Mouse (Mus musculus): ENCODE measurements around the gene Cyth2. TPM values are rescaled to one million over a fixed set of nuclear protein-coding genes. Genes with fewer than 3 reads are reported as not detected.

Gene Cyth2
- polyA plus RNA-seq, 1 experiment, result 22.4 TPM

- TF ChIP-seq GATA1 (IDR thresholded peaks at IDR 0.05; ENCODE audit: low read length) (no peak), TAL1 (IDR thresholded peaks at IDR 0.05; ENCODE audit: low read length) (no peak)
- H3K9me3 ChIP-seq (ENCODE audit: control insufficient read depth, low read length), result no peaks in the 10 kb centered on the region
- H3K27me3 ChIP-seq (ENCODE audit: control insufficient read depth), result peaks cover 6% of the 10 kb centered on the region; the same call in 1 of the 2 replicates
- H3K4me3 ChIP-seq (replicated peaks), result no peak overlapping the region
- peaks cover 22% of the 10 kb centered on the region for H3K36me3 ChIP-seq (ENCODE audit: control insufficient read depth)
- peaks cover 32% of the 10 kb centered on the region for H3K4me1 ChIP-seq (ENCODE audit: control insufficient read depth)
These were observed 1.6 kb upstream of the Cyth2 start for GRCm38 (mm10) chr7:45815984-45816351.

GRCm38 (mm10) chr7:45815323-45815983 lies 1.1 kb upstream of the Cyth2 start:
- peaks cover 27% of the 10 kb centered on the region for H3K36me3 ChIP-seq (ENCODE audit: control insufficient read depth)
- H3K4me1 ChIP-seq (ENCODE audit: control insufficient read depth), result peaks cover 32% of the 10 kb centered on the region
- no peaks in the 10 kb centered on the region for H3K9me3 ChIP-seq (ENCODE audit: control insufficient read depth, low read length)
- peaks cover 6% of the 10 kb centered on the region; the same call in 1 of the 2 replicates for H3K27me3 ChIP-seq (ENCODE audit: control insufficient read depth)
- H3K4me3 ChIP-seq (replicated peaks), result peak overlapping the region; percentile 92
- TF ChIP-seq TAL1 (IDR thresholded peaks at IDR 0.05; ENCODE audit: low read length) (no peak), GATA1 (IDR thresholded peaks at IDR 0.05; ENCODE audit: low read length) (no peak)

GRCm38 (mm10) chr7:45814841-45815240 lies 460 bp upstream of the Cyth2 start:
- Histone ChIP-seq H3K4me1 (ENCODE audit: control insufficient read depth) (peaks cover 32% of the 10 kb centered on the region), H3K27me3 (ENCODE audit: control insufficient read depth) (peaks cover 6% of the 10 kb centered on the region; the same call in 1 of the 2 replicates), H3K4me3 (replicated peaks) (peak overlapping the region; percentile 92), H3K9me3 (ENCODE audit: control insufficient read depth, low read length) (no peaks in the 10 kb centered on the region), H3K36me3 (ENCODE audit: control insufficient read depth) (peaks cover 33% of the 10 kb centered on the region)
- TF ChIP-seq TAL1 (IDR thresholded peaks at IDR 0.05; ENCODE audit: low read length), result no peak
- no peak for TF ChIP-seq GATA1 (IDR thresholded peaks at IDR 0.05; ENCODE audit: low read length)

- no peaks in the 10 kb centered on the region for H3K27me3 ChIP-seq (ENCODE audit: control insufficient read depth)
- H3K9me3 ChIP-seq (ENCODE audit: control insufficient read depth, low read length), result no peaks in the 10 kb centered on the region
- TF ChIP-seq TAL1 (IDR thresholded peaks at IDR 0.05; ENCODE audit: low read length) (no peak), GATA1 (IDR thresholded peaks at IDR 0.05; ENCODE audit: low read length) (no peak)
- H3K4me1 ChIP-seq (ENCODE audit: control insufficient read depth), result peaks cover 32% of the 10 kb centered on the region
- peak overlapping the region; percentile 92 for H3K4me3 ChIP-seq (replicated peaks)
- peaks cover 53% of the 10 kb centered on the region for H3K36me3 ChIP-seq (ENCODE audit: control insufficient read depth)
These were observed 1.5 kb downstream of the Cyth2 start for GRCm38 (mm10) chr7:45812921-45813320.

- no peaks in the 10 kb centered on the region for H3K27me3 ChIP-seq (ENCODE audit: control insufficient read depth)
- no peaks in the 10 kb centered on the region for H3K9me3 ChIP-seq (ENCODE audit: control insufficient read depth, low read length)
- H3K4me1 ChIP-seq (ENCODE audit: control insufficient read depth), result peaks cover 20% of the 10 kb centered on the region
- H3K4me3 ChIP-seq (replicated peaks), result no peak overlapping the region
- TF ChIP-seq GATA1 (IDR thresholded peaks at IDR 0.05; ENCODE audit: low read length), result no peak
- no peak for TF ChIP-seq TAL1 (IDR thresholded peaks at IDR 0.05; ENCODE audit: low read length)
- H3K36me3 ChIP-seq (ENCODE audit: control insufficient read depth), result peaks cover 72% of the 10 kb centered on the region
These were observed 4.9 kb downstream of the Cyth2 start for GRCm38 (mm10) chr7:45809276-45810075.

- H3K9me3 ChIP-seq (ENCODE audit: control insufficient read depth, low read length), result no peaks in the 10 kb centered on the region
- TF ChIP-seq GATA1 (IDR thresholded peaks at IDR 0.05; ENCODE audit: low read length) (no peak), TAL1 (IDR thresholded peaks at IDR 0.05; ENCODE audit: low read length) (no peak)
- no peak overlapping the region for H3K4me3 ChIP-seq (replicated peaks)
- H3K27me3 ChIP-seq (ENCODE audit: control insufficient read depth), result no peaks in the 10 kb centered on the region
- H3K36me3 ChIP-seq (ENCODE audit: control insufficient read depth), result peaks cover 72% of the 10 kb centered on the region
- H3K4me1 ChIP-seq (ENCODE audit: control insufficient read depth), result peaks cover 17% of the 10 kb centered on the region
These were observed 5.9 kb downstream of the Cyth2 start for GRCm38 (mm10) chr7:45808471-45808870.

GRCm38 (mm10) chr7:45805941-45806340 lies 8.4 kb downstream of the Cyth2 start:
- TF ChIP-seq GATA1 (IDR thresholded peaks at IDR 0.05; ENCODE audit: low read length) (no peak), TAL1 (IDR thresholded peaks at IDR 0.05; ENCODE audit: low read length) (no peak)
- no peaks in the 10 kb centered on the region for H3K27me3 ChIP-seq (ENCODE audit: control insufficient read depth)
- H3K4me1 ChIP-seq (ENCODE audit: control insufficient read depth), result peaks cover 6% of the 10 kb centered on the region
- H3K9me3 ChIP-seq (ENCODE audit: control insufficient read depth, low read length), result no peaks in the 10 kb centered on the region
- no peak overlapping the region for H3K4me3 ChIP-seq (replicated peaks)
- H3K36me3 ChIP-seq (ENCODE audit: control insufficient read depth), result peaks cover 50% of the 10 kb centered on the region

GRCm38 (mm10) chr7:45802551-45802950 lies 11.8 kb downstream of the Cyth2 start:
- TF ChIP-seq GATA1 (IDR thresholded peaks at IDR 0.05; ENCODE audit: low read length) (no peak), TAL1 (IDR thresholded peaks at IDR 0.05; ENCODE audit: low read length) (no peak)
- Histone ChIP-seq H3K4me1 (ENCODE audit: control insufficient read depth) (peaks cover 36% of the 10 kb centered on the region), H3K9me3 (ENCODE audit: control insufficient read depth, low read length) (no peaks in the 10 kb centered on the region), H3K36me3 (ENCODE audit: control insufficient read depth) (peaks cover 16% of the 10 kb centered on the region), H3K27me3 (ENCODE audit: control insufficient read depth) (peaks cover 32% of the 10 kb centered on the region), H3K4me3 (replicated peaks) (no peak overlapping the region)

- Histone ChIP-seq H3K27me3 (ENCODE audit: control insufficient read depth) (peaks cover 40% of the 10 kb centered on the region), H3K36me3 (ENCODE audit: control insufficient read depth) (peaks cover 4% of the 10 kb centered on the region), H3K9me3 (ENCODE audit: control insufficient read depth, low read length) (no peaks in the 10 kb centered on the region), H3K4me1 (ENCODE audit: control insufficient read depth) (peaks cover 48% of the 10 kb centered on the region), H3K4me3 (replicated peaks) (peak overlapping the region; percentile 44)
- TF ChIP-seq GATA1 (IDR thresholded peaks at IDR 0.05; ENCODE audit: low read length) (no peak), TAL1 (IDR thresholded peaks at IDR 0.05; ENCODE audit: low read length) (no peak)
These were observed 13.0 kb downstream of the Cyth2 start for GRCm38 (mm10) chr7:45801348-45801747.
